In genomic region chr12:85474298-85475231, GRCm38 (mm10) we compare ENCODE assay signal across 8 mouse cellular contexts. TPM values are rescaled to one million over a fixed set of nuclear protein-coding genes. Genes with fewer than 3 reads are reported as not detected.
A peak's percentile ranks its signal among the peaks of the same experiment; 100 is the strongest.
DNase-seq lines count a peak whose midpoint lies in the region; ATAC-seq lines count a peak whose summit lies in the region.

No protein-coding gene starts in this region.

- WGBS in forebrain, embryonic 14.5 days: under 1% methylated on average over 49 of the region's 49 CpGs
- under 1% methylated on average over 49 of the region's 49 CpGs for WGBS in hindbrain, embryonic 10.5 days

- DNase-seq in MEL-GATA-1-ER (ENCODE audit: extremely low read depth, low read depth): peak; percentile 26
- peak; percentile 55 for DNase-seq in c-Kit-negative CD71-positive TER-119-positive erythroid progenitor cells, embryonic 14.5 days (ENCODE audit: low read depth, low spot score)
- peak; percentile 88 for DNase-seq in forebrain, embryonic 14.5 days (ENCODE audit: low spot score)
- peak; percentile 64 for DNase-seq in hindbrain, embryonic 10.5 days (ENCODE audit: low spot score)
- peak; percentile 46 for DNase-seq in left cerebral cortex, adult 11 months (ENCODE audit: low spot score)
- DNase-seq in lung, postnatal 36 days: peak; percentile 68
- peak; percentile 83 to 90 for DNase-seq in right cerebral cortex, postnatal 10 days (ENCODE audit: low spot score in 2 of 2)

- H3K4me2 ChIP-seq in forebrain, embryonic 14.5 days (ENCODE audit: low read length): peak overlapping the region; percentile 100

- H3K9ac ChIP-seq in forebrain, embryonic 14.5 days (ENCODE audit: low read length): peak overlapping the region; percentile 56

- no peaks in the 10 kb centered on the region for H3K36me3 ChIP-seq in forebrain, embryonic 14.5 days (ENCODE audit: control insufficient read depth, insufficient read depth, low read length)
- H3K36me3 ChIP-seq in hindbrain, embryonic 10.5 days: no peaks in the 10 kb centered on the region

- H3K4me1 ChIP-seq in forebrain, embryonic 14.5 days (ENCODE audit: control insufficient read depth, insufficient read depth, low read length): peaks cover 24% of the 10 kb centered on the region
- peaks cover 56% of the 10 kb centered on the region for H3K4me1 ChIP-seq in hindbrain, embryonic 10.5 days (replicated peaks)

- peaks cover 16% of the 10 kb centered on the region for H3K27me3 ChIP-seq in forebrain, embryonic 14.5 days (replicated peaks; ENCODE audit: control insufficient read depth, insufficient read depth, low read length)
- H3K27me3 ChIP-seq in hindbrain, embryonic 10.5 days (ENCODE audit: insufficient read depth, poor library complexity, severe bottlenecking): peaks cover 55% of the 10 kb centered on the region

- H3K4me3 ChIP-seq in forebrain, embryonic 14.5 days (ENCODE audit: low read depth, low read length): peak overlapping the region; percentile 50
- peak overlapping the region; percentile 72 for H3K4me3 ChIP-seq in hindbrain, embryonic 10.5 days

- no peak overlapping the region for H3K27ac ChIP-seq in forebrain, embryonic 14.5 days (ENCODE audit: low read depth, low read length)
- H3K27ac ChIP-seq in hindbrain, embryonic 10.5 days: peak overlapping the region; percentile 88

- ATAC-seq in forebrain, embryonic 14.5 days: peak; percentile 35
- ATAC-seq in granulocyte monocyte progenitor cell, adult 5-6 weeks (replicated peaks; ENCODE audit: poor library complexity, severe bottlenecking): no peak

- H3K9me3 ChIP-seq in forebrain, embryonic 14.5 days (replicated peaks; ENCODE audit: control insufficient read depth, low read length): no peaks in the 10 kb centered on the region
- no peaks in the 10 kb centered on the region for H3K9me3 ChIP-seq in hindbrain, embryonic 10.5 days

RNA-seq across cellular contexts. Expression of gene Fos, which starts 0.9 kb away (rescaled TPM):
- 1.2 and 1.4 TPM in 2 replicates for polyA plus RNA-seq in forebrain, embryonic 14.5 days (2014; fragmentation: Nextera tagmentation; extraction: Ambion mirVana)
- polyA plus RNA-seq in hindbrain, embryonic 10.5 days (2016; fragmentation: Nextera tagmentation; extraction: Ambion mirVana): 1.5 TPM in 2 replicates
- total RNA-seq in granulocyte monocyte progenitor cell, adult 5-6 weeks (2014; fragmentation: Nextera tagmentation): 35.1 and 50.4 TPM in 2 replicates
- 137 and 160 TPM in 2 replicates for total RNA-seq in granulocyte monocyte progenitor cell, adult 5-6 weeks (2017)

Comparison
In these comparisons a context has a peak if more than half of its experiments do, and no peak if none do; other contexts are left out.
1. DNase-seq: peak in every context shown above with its lines; median percentile 88 in forebrain, embryonic 14.5 days; 86 in right cerebral cortex, postnatal 10 days; 68 in lung, postnatal 36 days; 64 in hindbrain, embryonic 10.5 days; 55 in c-Kit-negative CD71-positive TER-119-positive erythroid progenitor cells, embryonic 14.5 days; 46 in left cerebral cortex, adult 11 months; 26 in MEL-GATA-1-ER.